Mouse (Mus musculus): ENCODE measurements around the gene Urb2. TPM values are rescaled to one million over a fixed set of nuclear protein-coding genes. Genes with fewer than 3 reads are reported as not detected.

Gene Urb2
- polyA plus RNA-seq, 1 experiment from 2014 or later: 3.8 TPM

DNA sequence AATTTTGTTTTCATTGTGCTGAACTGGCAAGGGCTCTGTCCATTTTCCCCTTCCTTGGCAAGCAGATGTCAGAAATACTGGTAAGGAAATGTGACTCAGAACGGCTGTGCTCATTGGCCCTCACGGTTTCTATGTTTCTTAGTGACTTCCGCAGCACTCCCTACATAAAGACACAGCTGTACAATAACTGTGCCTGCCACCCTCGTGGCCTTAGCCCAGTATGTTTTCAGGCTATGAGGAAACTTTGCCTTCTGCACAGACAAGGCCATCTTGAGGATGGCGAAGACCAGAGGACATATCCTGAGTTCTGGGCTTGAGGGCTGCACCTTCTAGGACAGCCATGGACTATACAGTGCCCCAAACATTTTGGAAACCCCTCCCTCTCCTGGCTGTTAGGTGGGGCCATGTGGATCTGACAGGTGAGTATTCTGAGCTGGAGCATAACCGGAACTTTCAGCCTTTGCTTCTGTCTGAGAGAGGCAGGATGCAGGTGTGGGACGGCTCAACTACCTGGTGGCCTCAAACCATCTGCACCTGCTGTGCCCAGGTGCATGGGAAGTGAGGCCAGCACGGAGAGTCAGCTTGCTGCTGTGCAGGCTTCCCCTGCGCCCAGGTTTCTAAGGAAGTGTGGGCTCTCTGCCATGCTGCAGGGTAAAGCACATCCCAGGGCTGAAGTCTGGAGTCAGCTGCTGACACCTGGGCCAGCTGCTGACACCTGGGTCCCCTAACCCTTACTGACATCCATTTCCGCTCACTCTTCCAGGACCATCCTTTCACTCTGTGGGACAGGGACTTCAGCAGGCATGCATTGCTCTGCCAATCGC is 35.7 kb downstream of the Urb2 start:
- WGBS: 84% methylated on average over 11 of the region's 11 CpGs
- Histone ChIP-seq H3K36me3 (no peaks in the 10 kb centered on the region), H3K4me1 (no peaks in the 10 kb centered on the region), H3K4me3 (no peak overlapping the region), H3K27me3 (no peaks in the 10 kb centered on the region), H3K27ac (replicated peaks) (no peak overlapping the region), H3K4me2 (replicated peaks) (no peak overlapping the region), H3K9ac (replicated peaks) (no peak overlapping the region), H3K9me3 (no peaks in the 10 kb centered on the region)
- ATAC-seq (replicated peaks): no peak

DNA sequence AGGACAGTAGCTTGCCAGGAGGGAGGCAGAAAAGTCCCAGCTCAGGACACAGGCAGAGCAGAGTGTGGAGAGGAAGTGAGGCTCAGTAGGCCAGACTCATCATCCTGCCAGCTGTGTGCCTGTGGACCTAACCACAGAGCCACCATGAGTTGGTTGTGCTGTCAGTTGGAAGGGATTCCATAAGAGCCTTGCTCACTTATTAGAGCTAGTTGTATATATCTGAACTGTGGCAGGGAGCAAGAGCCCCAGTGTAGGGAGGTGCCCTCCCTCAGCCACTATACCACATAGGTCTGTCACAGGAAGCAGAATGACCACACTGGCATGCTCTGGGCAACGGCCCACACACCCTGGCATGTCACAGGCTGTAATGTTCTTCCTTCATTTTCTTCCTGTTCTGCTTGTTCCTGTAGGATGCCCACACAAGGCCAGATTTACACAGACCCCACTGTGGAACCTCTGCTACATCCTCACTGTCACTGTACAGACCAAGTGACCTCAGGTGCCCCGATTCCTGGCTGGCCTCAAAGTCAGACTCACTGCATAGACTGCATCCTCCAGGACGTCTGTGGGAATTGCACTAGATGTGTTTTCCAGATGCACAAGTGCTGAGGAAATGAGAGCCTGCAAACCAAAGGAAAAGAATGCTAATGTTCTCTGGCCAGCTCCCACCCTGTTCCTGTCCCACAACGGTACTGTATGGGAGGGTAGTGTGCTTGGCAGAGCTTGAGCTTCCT is 45.2 kb downstream of the Urb2 start:
- Histone ChIP-seq H3K27me3 (no peaks in the 10 kb centered on the region), H3K9ac (replicated peaks) (no peak overlapping the region), H3K36me3 (no peaks in the 10 kb centered on the region), H3K4me1 (peaks cover 23% of the 10 kb centered on the region), H3K4me2 (replicated peaks) (no peak overlapping the region), H3K27ac (replicated peaks) (no peak overlapping the region), H3K4me3 (no peak overlapping the region), H3K9me3 (no peaks in the 10 kb centered on the region)
- no peak for ATAC-seq (replicated peaks)
- 68% methylated on average over 4 of the region's 4 CpGs for WGBS

DNA sequence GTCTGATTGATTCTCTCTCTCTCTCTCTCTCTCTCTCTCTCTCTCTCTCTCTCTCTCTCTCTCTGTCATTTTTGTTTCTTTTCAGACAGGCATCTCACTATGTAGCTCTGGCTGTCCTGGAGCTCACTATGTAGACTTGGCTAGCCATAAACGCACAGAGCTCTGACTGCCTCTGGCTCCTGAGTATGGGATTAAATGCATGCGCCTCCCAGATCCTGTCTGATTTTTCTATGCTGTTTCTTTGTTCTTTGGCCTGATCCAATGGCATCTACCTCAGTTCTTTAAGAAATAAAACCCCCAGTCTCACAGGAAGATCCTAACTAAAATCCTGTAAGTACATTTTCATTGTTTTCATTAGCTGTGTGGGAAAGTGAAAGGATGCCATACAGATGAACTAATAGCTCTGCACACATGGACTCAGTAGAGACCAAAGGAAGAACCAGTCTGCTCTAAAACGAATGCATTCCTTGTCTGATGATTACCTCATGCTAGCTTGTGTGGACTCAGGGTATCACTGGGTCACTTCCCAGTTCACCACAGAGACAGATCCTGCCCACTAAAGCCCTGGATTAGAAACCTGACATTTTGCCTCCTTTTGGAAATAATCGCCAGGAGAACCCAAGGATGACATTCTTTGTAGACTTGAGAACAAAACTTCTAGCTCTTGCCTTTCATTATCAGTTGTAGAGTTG is 45.9 kb downstream of the Urb2 start:
- Histone ChIP-seq H3K27me3 (no peaks in the 10 kb centered on the region), H3K27ac (replicated peaks) (no peak overlapping the region), H3K4me3 (no peak overlapping the region), H3K9me3 (no peaks in the 10 kb centered on the region), H3K4me2 (replicated peaks) (no peak overlapping the region), H3K36me3 (no peaks in the 10 kb centered on the region), H3K4me1 (peaks cover 25% of the 10 kb centered on the region), H3K9ac (replicated peaks) (no peak overlapping the region)
- no peak for ATAC-seq (replicated peaks)
- 80% methylated on average over 4 of the region's 4 CpGs for whole genome bisulfite sequencing

DNA sequence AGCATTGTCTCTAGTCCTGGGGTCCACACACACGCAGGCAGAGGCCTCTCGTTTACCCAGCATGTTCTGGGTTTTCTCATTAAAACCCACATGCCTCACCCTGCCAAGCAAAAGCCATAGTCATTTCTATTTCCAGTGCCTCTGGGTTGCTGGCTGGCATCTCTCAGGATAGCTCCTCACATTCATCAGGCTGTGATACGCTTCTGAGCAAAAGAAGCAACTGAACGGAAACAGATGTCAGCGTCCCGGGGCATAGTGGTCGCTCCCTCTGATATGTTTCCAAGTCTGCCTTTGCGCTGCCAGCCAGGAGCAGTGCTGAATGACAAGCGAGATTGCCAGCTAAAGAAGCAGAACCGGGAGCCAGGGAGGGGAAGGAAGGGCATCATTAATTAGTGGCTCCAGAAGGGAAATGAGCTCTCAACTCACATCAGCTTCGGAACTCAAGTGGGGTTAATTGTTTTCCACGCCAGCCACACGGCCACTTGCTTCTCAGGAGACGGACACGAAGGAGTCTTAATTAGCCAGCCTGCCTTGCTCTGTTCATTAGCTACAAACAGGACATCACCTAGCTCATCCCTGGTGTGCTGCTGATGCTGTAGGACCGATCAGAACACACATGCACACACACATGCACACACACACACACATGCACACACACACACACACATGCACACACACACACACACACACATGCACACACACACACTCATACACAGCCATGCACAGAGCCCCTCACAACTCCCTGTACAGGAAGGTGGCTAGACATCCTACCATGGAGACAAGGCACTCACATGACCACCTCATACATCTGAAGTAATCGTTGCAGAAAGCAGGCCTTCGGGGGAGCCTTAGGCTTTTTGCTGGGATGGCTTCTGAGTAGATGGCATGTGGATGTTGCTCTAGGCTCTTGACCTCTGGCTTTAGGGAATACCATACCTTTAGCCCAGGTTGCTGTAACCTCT is 49.3 kb downstream of the Urb2 start:
- peak; percentile 88 for ATAC-seq (replicated peaks)
- Histone ChIP-seq H3K9ac (replicated peaks) (no peak overlapping the region; the same call in none of the 2 replicates), H3K27me3 (no peaks in the 10 kb centered on the region), H3K36me3 (no peaks in the 10 kb centered on the region), H3K4me3 (no peak overlapping the region), H3K4me1 (peaks cover 25% of the 10 kb centered on the region), H3K4me2 (replicated peaks) (peak overlapping the region; percentile 9), H3K9me3 (no peaks in the 10 kb centered on the region), H3K27ac (replicated peaks) (peak overlapping the region; percentile 72)
- 12% methylated on average over 18 of the region's 18 CpGs for WGBS

DNA sequence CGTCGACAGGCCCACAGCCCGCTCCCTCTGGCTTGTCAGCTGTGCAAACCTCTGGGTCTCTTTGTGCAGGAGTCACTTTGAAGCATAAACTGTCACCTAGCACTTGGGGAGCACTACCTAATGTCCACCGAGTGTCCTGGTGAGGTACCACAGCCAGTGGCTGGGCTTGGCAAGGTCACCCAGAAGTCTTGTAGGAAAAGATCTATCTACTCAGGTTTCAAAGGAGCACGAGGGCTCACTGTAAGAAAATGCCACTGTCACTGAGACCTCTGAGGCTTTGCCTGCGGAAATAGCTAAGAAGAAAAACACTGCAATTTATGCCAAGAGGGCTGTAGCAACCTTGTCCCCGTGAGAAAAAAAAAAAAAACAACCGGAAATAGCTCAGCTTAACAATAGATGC is 54.7 kb downstream of the Urb2 start:
- 71% methylated on average over 8 of the region's 8 CpGs for WGBS
- Histone ChIP-seq H3K27me3 (no peaks in the 10 kb centered on the region), H3K4me1 (peaks cover 17% of the 10 kb centered on the region), H3K4me3 (no peak overlapping the region), H3K36me3 (no peaks in the 10 kb centered on the region), H3K4me2 (replicated peaks) (no peak overlapping the region), H3K27ac (replicated peaks) (no peak overlapping the region), H3K9me3 (no peaks in the 10 kb centered on the region), H3K9ac (replicated peaks) (no peak overlapping the region)
- no peak for ATAC-seq (replicated peaks)

DNA sequence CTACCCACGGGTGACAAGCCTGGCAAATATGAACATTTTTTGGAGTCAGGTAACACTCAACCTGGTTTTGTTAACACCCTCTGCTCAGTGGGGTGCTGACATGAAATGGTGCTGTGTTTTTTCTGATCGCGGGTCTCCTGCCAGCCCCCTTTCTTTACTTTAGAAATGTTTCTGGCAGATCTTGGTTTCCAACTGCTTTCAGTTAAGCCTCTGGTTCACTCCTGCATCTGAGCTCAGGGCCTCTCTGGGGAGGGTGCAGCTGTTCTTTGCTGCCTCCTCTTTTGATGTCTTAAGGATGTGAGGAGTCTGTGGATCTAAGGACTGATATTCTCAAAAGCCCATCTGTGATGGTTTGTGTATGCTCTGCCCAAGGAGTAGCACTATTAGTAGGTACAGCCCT is 55.1 kb downstream of the Urb2 start:
- no peak for ATAC-seq (replicated peaks)
- H3K9ac ChIP-seq (replicated peaks): no peak overlapping the region
- no peak overlapping the region for H3K4me3 ChIP-seq
- 38% methylated on average over 3 of the region's 3 CpGs for WGBS
- H3K4me1 ChIP-seq: peaks cover 13% of the 10 kb centered on the region; the same call in 1 of the 2 replicates
- H3K36me3 ChIP-seq: no peaks in the 10 kb centered on the region
- H3K4me2 ChIP-seq (replicated peaks): no peak overlapping the region
- no peaks in the 10 kb centered on the region for H3K27me3 ChIP-seq
- no peak overlapping the region for H3K27ac ChIP-seq (replicated peaks)
- H3K9me3 ChIP-seq: no peaks in the 10 kb centered on the region

DNA sequence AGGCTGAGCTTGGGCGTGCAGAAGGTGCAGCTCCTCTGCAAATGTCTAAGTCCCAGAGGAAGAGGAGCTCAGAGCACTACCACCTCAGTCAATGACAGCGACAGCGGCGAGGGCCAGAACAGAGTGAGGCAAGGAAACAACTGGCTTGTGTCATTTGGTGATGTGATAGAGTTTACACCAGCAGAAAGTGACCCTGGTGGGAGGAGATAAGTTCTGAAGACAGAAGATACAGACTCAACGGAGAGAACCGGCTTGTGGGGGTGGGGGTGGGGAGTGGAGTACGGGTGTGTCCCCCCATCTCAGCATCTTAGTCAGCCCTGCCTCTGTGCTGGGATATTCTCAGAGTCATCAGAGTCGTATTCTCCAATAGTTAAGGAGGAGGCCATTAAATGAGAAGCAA is 56.1 kb downstream of the Urb2 start:
- H3K9me3 ChIP-seq: no peaks in the 10 kb centered on the region
- no peak overlapping the region for H3K27ac ChIP-seq (replicated peaks)
- no peak overlapping the region for H3K4me3 ChIP-seq
- H3K4me1 ChIP-seq: peaks cover 10% of the 10 kb centered on the region; the same call in 1 of the 2 replicates
- H3K4me2 ChIP-seq (replicated peaks): no peak overlapping the region
- H3K9ac ChIP-seq (replicated peaks): no peak overlapping the region
- H3K27me3 ChIP-seq: no peaks in the 10 kb centered on the region
- ATAC-seq (replicated peaks): no peak
- WGBS: 91% methylated on average over 8 of the region's 8 CpGs
- H3K36me3 ChIP-seq: no peaks in the 10 kb centered on the region

DNA sequence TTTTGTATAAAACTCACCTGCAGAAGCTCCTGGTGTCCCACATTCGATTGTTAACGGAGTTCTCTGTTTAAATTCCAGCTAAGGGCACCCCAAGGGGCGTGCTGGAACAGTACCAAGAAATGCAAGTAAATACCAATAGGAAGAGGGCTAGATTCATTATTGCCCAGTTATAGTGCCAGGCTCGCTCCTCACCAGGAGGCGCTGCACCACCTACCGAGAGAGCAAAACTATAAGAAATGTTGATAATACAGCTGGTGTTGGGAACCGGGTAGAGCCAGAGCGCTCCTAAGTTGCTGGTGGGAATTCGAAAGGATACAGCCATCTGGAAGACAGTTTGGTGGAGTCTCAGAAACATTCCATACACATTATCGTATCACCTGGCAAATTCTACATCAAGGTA is 56.7 kb downstream of the Urb2 start:
- Histone ChIP-seq H3K4me2 (replicated peaks) (no peak overlapping the region), H3K4me1 (peaks cover 10% of the 10 kb centered on the region; the same call in 1 of the 2 replicates), H3K4me3 (no peak overlapping the region), H3K27ac (replicated peaks) (no peak overlapping the region), H3K9me3 (no peaks in the 10 kb centered on the region), H3K9ac (replicated peaks) (no peak overlapping the region), H3K27me3 (no peaks in the 10 kb centered on the region), H3K36me3 (no peaks in the 10 kb centered on the region)
- WGBS: 74% methylated on average over 10 of the region's 10 CpGs
- ATAC-seq (replicated peaks): no peak

DNA sequence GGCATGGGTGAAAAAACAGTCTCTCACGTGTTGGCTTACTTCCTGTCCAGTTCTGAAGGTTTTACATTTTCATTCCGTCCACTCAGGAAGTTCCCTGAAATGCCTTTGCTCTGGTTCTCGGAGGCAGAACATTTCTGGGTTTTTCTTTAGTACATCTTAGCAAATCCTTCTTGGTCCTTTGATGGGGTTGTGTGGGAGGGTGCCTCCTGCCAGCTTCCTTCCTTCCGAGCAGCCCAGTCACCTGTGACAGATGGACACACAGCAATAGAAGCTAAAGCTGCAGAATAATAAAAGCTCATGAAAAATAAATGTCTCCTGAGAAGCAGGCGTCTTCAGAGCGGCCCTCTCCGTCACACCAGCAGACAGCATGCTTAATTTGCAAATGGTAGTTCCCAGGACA is 57.7 kb downstream of the Urb2 start:
- Histone ChIP-seq H3K27ac (replicated peaks) (no peak overlapping the region), H3K27me3 (no peaks in the 10 kb centered on the region), H3K4me2 (replicated peaks) (no peak overlapping the region), H3K9ac (replicated peaks) (no peak overlapping the region), H3K9me3 (no peaks in the 10 kb centered on the region), H3K36me3 (no peaks in the 10 kb centered on the region), H3K4me1 (peaks cover 10% of the 10 kb centered on the region; the same call in 1 of the 2 replicates), H3K4me3 (no peak overlapping the region)
- no peak for ATAC-seq (replicated peaks)
- WGBS: 68% methylated on average over 7 of the region's 7 CpGs

DNA sequence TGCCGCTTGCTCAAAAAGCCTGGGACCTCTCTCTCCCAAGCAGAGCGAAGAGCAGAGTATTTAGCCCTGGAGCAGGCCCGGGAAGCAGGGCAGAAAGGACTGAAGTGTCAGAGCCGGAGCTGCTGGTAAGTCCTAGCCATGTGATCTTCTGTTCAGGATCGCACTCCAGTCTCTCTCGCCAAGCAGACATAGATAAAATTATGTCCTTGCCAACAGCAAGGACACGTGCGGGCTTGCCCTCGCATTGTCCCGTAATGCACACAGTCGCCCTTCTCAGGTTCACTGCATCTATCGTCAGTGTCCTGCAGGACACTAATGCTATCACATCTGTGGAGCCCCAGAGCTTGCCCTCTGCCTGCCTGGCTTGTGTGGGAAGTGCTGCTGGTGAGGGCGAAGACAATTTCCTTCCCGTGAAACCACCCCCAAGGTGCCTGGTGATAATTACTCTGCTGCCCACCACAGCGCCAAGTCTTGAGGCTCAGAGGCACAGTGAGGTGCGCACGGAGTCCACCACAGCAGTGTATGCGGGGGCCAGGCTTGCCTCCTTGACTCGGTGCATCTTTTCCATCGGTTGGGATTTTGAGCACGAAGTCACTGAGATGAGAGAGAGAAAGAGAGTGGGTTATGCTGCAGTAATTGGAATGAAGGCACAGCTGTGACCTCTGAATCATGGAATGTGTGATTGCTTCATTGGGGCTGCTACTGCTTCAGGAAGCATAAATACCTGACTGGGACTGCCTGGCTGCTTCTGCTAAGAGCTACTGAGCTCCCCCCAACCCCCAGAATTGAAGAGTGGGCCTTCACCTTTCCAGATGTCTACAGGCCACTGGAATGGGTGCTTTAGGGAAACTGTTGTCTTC is 59.4 kb downstream of the Urb2 start:
- Histone ChIP-seq H3K9ac (replicated peaks) (no peak overlapping the region), H3K4me1 (peaks cover 10% of the 10 kb centered on the region; the same call in 1 of the 2 replicates), H3K4me2 (replicated peaks) (no peak overlapping the region), H3K27ac (replicated peaks) (no peak overlapping the region), H3K4me3 (no peak overlapping the region), H3K36me3 (no peaks in the 10 kb centered on the region), H3K27me3 (no peaks in the 10 kb centered on the region), H3K9me3 (no peaks in the 10 kb centered on the region)
- WGBS: 84% methylated on average over 21 of the region's 21 CpGs
- no peak for ATAC-seq (replicated peaks)

DNA sequence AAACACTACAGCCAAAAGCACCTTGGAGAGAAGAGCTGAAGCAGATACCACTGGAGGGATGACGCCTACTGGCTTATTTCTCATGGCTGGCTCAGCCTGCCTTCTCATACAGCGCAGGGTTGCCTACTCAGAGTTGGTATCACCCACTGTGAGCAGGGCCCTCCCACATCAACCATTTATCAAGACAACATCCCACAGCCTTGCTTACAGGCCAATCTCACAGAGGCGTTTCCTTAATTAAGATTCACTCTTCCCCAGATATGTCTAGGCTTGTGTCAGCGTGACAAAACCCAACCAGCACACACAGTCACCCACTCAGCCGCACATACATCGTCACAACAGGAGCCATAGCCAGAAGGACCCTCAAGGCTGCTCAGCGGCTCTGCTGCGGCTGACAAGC is 61.3 kb downstream of the Urb2 start:
- Histone ChIP-seq H3K4me1 (no peaks in the 10 kb centered on the region), H3K4me2 (replicated peaks) (no peak overlapping the region), H3K27ac (replicated peaks) (no peak overlapping the region), H3K9ac (replicated peaks) (no peak overlapping the region), H3K27me3 (no peaks in the 10 kb centered on the region), H3K9me3 (no peaks in the 10 kb centered on the region), H3K4me3 (no peak overlapping the region), H3K36me3 (no peaks in the 10 kb centered on the region)
- WGBS: 91% methylated on average over 8 of the region's 8 CpGs
- ATAC-seq (replicated peaks): no peak

Measured in forebrain, embryonic 15.5 days (tissue).